Comparison of ENCODE assay signal across 1 mouse cellular context in genomic region chr5:67865670-67866069, GRCm38 (mm10).
TF ChIP-seq lines count a peak whose summit lies in the region.

No protein-coding gene starts in this region.

TF ChIP-seq in MEL, 35 proteins besides CTCF, POLR2A, EP300 and RAD21 (continued from another document):
- no peak for TF ChIP-seq MEF2A (IDR thresholded peaks at IDR 0.05; ENCODE audit: extremely low read depth, insufficient replicate concordance, low read depth, low read length, poor library complexity, severe bottlenecking)
- TF ChIP-seq KAT2A (conservative IDR thresholded peaks at IDR 0.05; ENCODE audit: low read depth, low read length): no peak
- no peak for TF ChIP-seq JUND (IDR thresholded peaks at IDR 0.05; ENCODE audit: low read depth, low read length)
- no peak for TF ChIP-seq SMC3 (IDR thresholded peaks at IDR 0.05; ENCODE audit: low read depth, low read length)
- no peak for TF ChIP-seq NRF1 (IDR thresholded peaks at IDR 0.05; ENCODE audit: insufficient read depth, low read depth, low read length, poor library complexity, severe bottlenecking)
- no peak for TF ChIP-seq TBP (IDR thresholded peaks at IDR 0.05; ENCODE audit: low read depth, low read length)
- TF ChIP-seq NELFE (IDR thresholded peaks at IDR 0.05; ENCODE audit: low read depth, low read length): no peak
- no peak for TF ChIP-seq POLR2AphosphoS2 (IDR thresholded peaks at IDR 0.05; ENCODE audit: low read length)
- TF ChIP-seq GABPA (IDR thresholded peaks at IDR 0.05; ENCODE audit: low read depth, low read length): no peak
- TF ChIP-seq MAZ (IDR thresholded peaks at IDR 0.05; ENCODE audit: low read depth, low read length): no peak
- TF ChIP-seq ZNF384 (IDR thresholded peaks at IDR 0.05; ENCODE audit: low read depth, low read length): peak; percentile 59
- no peak for TF ChIP-seq HCFC1 (IDR thresholded peaks at IDR 0.05; ENCODE audit: low read depth, low read length)
- TF ChIP-seq ELF1 (IDR thresholded peaks at IDR 0.05; ENCODE audit: low read depth, low read length): no peak
- TF ChIP-seq USF2 (IDR thresholded peaks at IDR 0.05; ENCODE audit: borderline replicate concordance in 1 of 2, insufficient read depth in 1 of 2, low read depth in 1 of 2, low read length in 2 of 2): no peak
TF ChIP-seq in MEL: peak in this region for 5.
